Mouse (Mus musculus) embryo, embryonic 10.5 days (tissue): ENCODE results near the gene Tmem81.
"Not testable (repeated sequence)": the region's sequence is repeated elsewhere in the genome, so short reads cannot be mapped to it uniquely, and the experiment has no call there.

Source experiments
- DNase-seq: peaks from one replicate; pipeline ENCODE4 v3.0.0-alpha.2; 2015; ENCODE audit warnings: low spot score

The Tmem81 gene

GRCm38 (mm10) chr1:132506058-132506457 lies at the start of gene Tmem81:
TSS of gene Tmem81 (plus strand) at chr1:132506230.
- no peak for DNase-seq

- no peak for DNase-seq
These were observed 41.4 kb upstream of the Tmem81 start for GRCm38 (mm10) chr1:132464651-132465050.

GRCm38 (mm10) chr1:132468926-132469325 lies 37.1 kb upstream of the Tmem81 start:
- DNase-seq: no peak

- no peak for DNase-seq
These were observed 36.5 kb upstream of the Tmem81 start for GRCm38 (mm10) chr1:132469519-132469918.

GRCm38 (mm10) chr1:132470031-132470430 lies 36.0 kb upstream of the Tmem81 start:
- not testable (repeated sequence) for DNase-seq

GRCm38 (mm10) chr1:132471032-132471431 lies 35.0 kb upstream of the Tmem81 start:
- DNase-seq: no peak

GRCm38 (mm10) chr1:132471499-132471898 lies 34.5 kb upstream of the Tmem81 start:
- no peak for DNase-seq

GRCm38 (mm10) chr1:132472537-132472936 lies 33.5 kb upstream of the Tmem81 start:
- DNase-seq: peak; percentile 20

GRCm38 (mm10) chr1:132474496-132474895 lies 31.5 kb upstream of the Tmem81 start:
- DNase-seq: no peak

- no peak for DNase-seq
These were observed 29.5 kb upstream of the Tmem81 start for GRCm38 (mm10) chr1:132476575-132476927.

- DNase-seq: peak; percentile 93
These were observed 28.9 kb upstream of the Tmem81 start, which contains the start of gene Rbbp5 for GRCm38 (mm10) chr1:132476928-132477691. TSS of gene Rbbp5 (plus strand) at chr1:132477365.

- no peak for DNase-seq
These were observed 26.6 kb upstream of the Tmem81 start for GRCm38 (mm10) chr1:132479438-132479837.

- DNase-seq: no peak
These were observed 24.4 kb upstream of the Tmem81 start for GRCm38 (mm10) chr1:132481619-132482018.

GRCm38 (mm10) chr1:132483234-132483633 lies 22.8 kb upstream of the Tmem81 start:
- no peak for DNase-seq

- DNase-seq: no peak
These were observed 22.3 kb upstream of the Tmem81 start for GRCm38 (mm10) chr1:132483759-132484158.

GRCm38 (mm10) chr1:132500535-132500934 lies 5.5 kb upstream of the Tmem81 start:
- no peak for DNase-seq

- DNase-seq: no peak
These were observed 875 bp upstream of the Tmem81 start for GRCm38 (mm10) chr1:132505155-132505554.

GRCm38 (mm10) chr1:132506656-132507055 lies 626 bp downstream of the Tmem81 start:
- DNase-seq: no peak

GRCm38 (mm10) chr1:132509771-132510170 lies 3.7 kb downstream of the Tmem81 start:
- no peak for DNase-seq

- DNase-seq: no peak
These were observed 5.5 kb downstream of the Tmem81 start for GRCm38 (mm10) chr1:132511521-132511920.

GRCm38 (mm10) chr1:132512106-132512505 lies 6.1 kb downstream of the Tmem81 start:
- DNase-seq: no peak

- DNase-seq: no peak
These were observed 9.3 kb downstream of the Tmem81 start for GRCm38 (mm10) chr1:132515339-132515738.

- no peak for DNase-seq
These were observed 10.7 kb downstream of the Tmem81 start for GRCm38 (mm10) chr1:132516776-132517175.

- DNase-seq: no peak
These were observed 12.6 kb downstream of the Tmem81 start for GRCm38 (mm10) chr1:132518621-132519020.
